Mouse (Mus musculus) midbrain, embryonic 12.5 days (tissue): ENCODE results near the gene Ankrd22. TPM values are rescaled to one million over a fixed set of nuclear protein-coding genes. Genes with fewer than 3 reads are reported as not detected.

ENCODE experiments used
- polyA plus RNA-seq: library from polyadenylated mRNA; unstranded; fragments of >200 nt; fragmentation: Nextera tagmentation; extraction: Ambion mirVana; gene quantifications from 2 replicates; pipeline ENCODE4 v1.2.1, GENCODE M21; 2016

The Ankrd22 gene
- polyA plus RNA-seq, 1 experiment from 2014 or later, result not detected

Other genes with a start within 250 kb of the Ankrd22 start
- not detected in 2 replicates for gene Lipf, start 204.9 kb downstream of the Ankrd22 start, polyA plus RNA-seq
- gene Lipk, start 157.8 kb downstream of the Ankrd22 start, polyA plus RNA-seq, result not detected in 2 replicates
- not detected in 2 replicates for gene Lipn, start 98.7 kb downstream of the Ankrd22 start, polyA plus RNA-seq
- gene Lipm, start 65.1 kb downstream of the Ankrd22 start, polyA plus RNA-seq, result not detected in 2 replicates
- gene Stambpl1, start 26.2 kb upstream of the Ankrd22 start, polyA plus RNA-seq, result 2.7 and 3.0 TPM in 2 replicates
- 62.2 and 79.9 TPM in 2 replicates for gene Acta2, start 89.5 kb upstream of the Ankrd22 start, polyA plus RNA-seq
- gene Fas, start 124.6 kb upstream of the Ankrd22 start, polyA plus RNA-seq, result 0.65 and 0.82 TPM in 2 replicates